Mouse (Mus musculus) right cerebral cortex, adult 18-20 months (tissue): Measurements from ENCODE around the gene Phactr1.
A peak's percentile ranks its signal among the peaks of the same experiment; 100 is the strongest.

Experiments used
- DNase-seq: peaks from one replicate; pipeline ENCODE4 v3.0.0; 2022; ENCODE audit warnings: mixed read lengths

Phactr1 gene

GRCm38 (mm10) chr13:42680391-42680994 lies at the start of gene Phactr1:
Phactr1 (plus strand) TSS chr13:42680623.
- peak; percentile 57 for DNase-seq

GRCm38 (mm10) chr13:42634908-42635307 lies 45.5 kb upstream of the Phactr1 start:
- DNase-seq, result no peak

GRCm38 (mm10) chr13:42650228-42650627 lies 30.2 kb upstream of the Phactr1 start:
- no peak for DNase-seq

- DNase-seq, result no peak
Measured at GRCm38 (mm10) chr13:42656643-42657315, 23.6 kb upstream of the Phactr1 start.

GRCm38 (mm10) chr13:42671651-42672290 lies 8.7 kb upstream of the Phactr1 start:
- DNase-seq, result peak; percentile 65

- DNase-seq, result peak; percentile 69
Measured at GRCm38 (mm10) chr13:42681299-42681698, 876 bp downstream of the Phactr1 start.

GRCm38 (mm10) chr13:42684181-42684580 lies 3.8 kb downstream of the Phactr1 start:
- DNase-seq, result peak; percentile 95

GRCm38 (mm10) chr13:42692233-42692632 lies 11.8 kb downstream of the Phactr1 start:
- DNase-seq, result no peak

- DNase-seq, result peak; percentile 89
Measured at GRCm38 (mm10) chr13:42696641-42697040, 16.2 kb downstream of the Phactr1 start.

- DNase-seq, result no peak
Measured at GRCm38 (mm10) chr13:42709148-42709547, 28.7 kb downstream of the Phactr1 start.

- DNase-seq, result peak; percentile 60
Measured at GRCm38 (mm10) chr13:42709611-42710331, 29.3 kb downstream of the Phactr1 start.

GRCm38 (mm10) chr13:42711510-42711909 lies 31.1 kb downstream of the Phactr1 start:
- no peak for DNase-seq

GRCm38 (mm10) chr13:42719401-42719800 lies 39.0 kb downstream of the Phactr1 start:
- peak; percentile 67 for DNase-seq

GRCm38 (mm10) chr13:42720135-42720534 lies 39.7 kb downstream of the Phactr1 start:
- DNase-seq, result no peak

- DNase-seq, result no peak
Measured at GRCm38 (mm10) chr13:42720648-42721047, 40.2 kb downstream of the Phactr1 start.

GRCm38 (mm10) chr13:42724011-42724410 lies 43.6 kb downstream of the Phactr1 start:
- DNase-seq, result no peak

GRCm38 (mm10) chr13:42725709-42726231 lies 45.3 kb downstream of the Phactr1 start:
- DNase-seq, result peak; percentile 40

GRCm38 (mm10) chr13:42737486-42737885 lies 57.1 kb downstream of the Phactr1 start:
- DNase-seq, result no peak

- peak; percentile 44 for DNase-seq
Measured at GRCm38 (mm10) chr13:42738152-42738551, 57.7 kb downstream of the Phactr1 start.

GRCm38 (mm10) chr13:42742226-42742625 lies 61.8 kb downstream of the Phactr1 start:
- no peak for DNase-seq

GRCm38 (mm10) chr13:42744467-42744866 lies 64.0 kb downstream of the Phactr1 start:
- peak; percentile 70 for DNase-seq

GRCm38 (mm10) chr13:42757654-42758400 lies 77.4 kb downstream of the Phactr1 start:
- DNase-seq, result peak; percentile 69
